Mouse (Mus musculus): ENCODE measurements at regions not wholly inside any gene's neighbourhood (a gene's known extent, or its start where the extent isn't known, plus 50 kb on each side); places are given as distances from the start of the nearest gene placed in this dataset.

DNA sequence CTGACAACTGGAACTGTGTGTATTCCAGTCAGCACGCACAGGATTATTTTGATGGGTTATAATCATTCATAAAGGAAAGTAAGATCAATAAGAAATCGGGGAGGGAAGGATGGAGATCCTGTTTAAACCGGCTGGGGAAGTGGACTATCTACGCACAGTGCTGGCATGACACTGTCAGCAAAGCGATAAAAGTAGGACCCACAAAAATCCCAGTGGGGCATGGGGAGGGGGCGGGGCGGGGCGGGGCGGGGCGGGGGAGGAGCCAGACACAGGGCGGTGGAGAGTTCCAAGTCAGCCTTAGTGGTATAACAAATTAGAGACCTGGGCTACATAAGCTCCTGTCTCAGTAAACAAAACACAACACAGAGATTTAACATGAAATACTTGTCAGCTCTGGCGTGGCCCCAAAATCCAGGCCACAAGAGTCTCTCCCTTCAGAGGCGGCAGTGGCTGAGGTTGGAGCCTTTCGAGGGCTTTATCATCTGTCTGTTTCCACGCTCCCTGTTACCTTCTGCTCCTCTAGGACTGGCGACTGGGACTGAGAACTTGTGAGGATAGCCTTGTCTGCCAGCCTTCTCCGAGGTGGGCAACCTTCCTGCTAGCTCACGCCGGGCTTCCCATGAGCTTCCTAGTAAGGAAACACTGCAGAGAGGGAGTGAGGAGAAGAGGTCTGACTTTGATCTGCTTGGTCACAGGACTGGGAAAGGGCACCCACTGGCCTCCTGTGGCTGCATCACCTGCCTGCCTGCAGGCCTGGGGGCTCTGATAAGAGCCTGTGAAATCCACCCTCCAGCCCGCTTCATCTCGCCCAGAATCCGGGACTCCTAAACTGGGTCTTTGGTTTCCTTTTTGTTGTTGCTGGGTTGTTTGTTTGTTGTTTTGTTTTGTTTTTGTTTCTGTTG, 90.3 kb upstream of the Ptpn1 start:
- Histone ChIP-seq H3K36me3 (ENCODE audit: control insufficient read depth, insufficient read depth) (no peaks in the 10 kb centered on the region), H3K79me3 (ENCODE audit: low read depth) (no peaks in the 10 kb centered on the region), H3K27me3 (ENCODE audit: control insufficient read depth, insufficient read depth, insufficient read length) (no peaks in the 10 kb centered on the region), H3ac (ENCODE audit: control insufficient read depth, insufficient read length, low read depth) (no peak overlapping the region), H3K79me2 (ENCODE audit: control insufficient read depth, insufficient read depth) (no peaks in the 10 kb centered on the region), H3K4me3 (ENCODE audit: insufficient read depth, poor library complexity, severe bottlenecking) (no peak overlapping the region)
- TF ChIP-seq MYOD1 (IDR thresholded peaks at IDR 0.05; ENCODE audit: control insufficient read depth, insufficient read length, low read depth) (no peak), MAX (IDR thresholded peaks at IDR 0.05) (no peak)

DNA sequence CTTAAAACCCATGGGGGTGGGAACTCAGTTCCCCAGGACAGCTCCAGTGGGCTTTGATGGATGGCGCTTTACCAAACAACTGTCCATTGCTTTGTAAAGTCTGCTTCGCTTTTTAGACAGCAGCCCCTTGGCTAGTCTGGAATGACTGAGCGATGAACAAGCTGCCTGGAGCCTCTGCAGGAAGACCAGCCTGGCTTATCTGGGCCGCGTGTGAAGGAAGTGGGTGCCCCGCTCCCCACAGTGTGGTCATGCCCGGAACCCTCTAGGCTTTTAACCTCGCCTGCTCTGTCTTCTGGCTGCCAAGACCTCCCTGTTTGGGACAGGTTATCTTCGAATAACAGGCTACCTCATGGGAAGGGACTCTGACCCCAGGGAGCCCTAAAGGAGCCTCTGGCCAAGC, 91.5 kb upstream of the Ptpn1 start:
- TF ChIP-seq CTCF (IDR thresholded peaks at IDR 0.05; ENCODE audit: control insufficient read depth, insufficient read depth, insufficient read length) (no peak), MYOG (IDR thresholded peaks at IDR 0.05; ENCODE audit: control insufficient read depth, extremely low read depth, insufficient read length) (no peak), FOSL1 (IDR thresholded peaks at IDR 0.05; ENCODE audit: insufficient read depth, low read length, poor library complexity, severe bottlenecking) (no peak), USF1 (IDR thresholded peaks at IDR 0.05; ENCODE audit: low read depth) (no peak), MAX (IDR thresholded peaks at IDR 0.05) (no peak), CEBPB (IDR thresholded peaks at IDR 0.05; ENCODE audit: low read depth) (no peak), MYOD1 (IDR thresholded peaks at IDR 0.05; ENCODE audit: control insufficient read depth, insufficient read length, low read depth) (no peak)
- Histone ChIP-seq H3K36me3 (ENCODE audit: control insufficient read depth, insufficient read depth) (no peaks in the 10 kb centered on the region), H3K79me3 (ENCODE audit: low read depth) (no peaks in the 10 kb centered on the region), H3K79me2 (ENCODE audit: control insufficient read depth, insufficient read depth) (no peaks in the 10 kb centered on the region), H3K27me3 (ENCODE audit: control insufficient read depth, insufficient read depth, insufficient read length) (no peaks in the 10 kb centered on the region), H3K4me3 (ENCODE audit: insufficient read depth, poor library complexity, severe bottlenecking) (no peak overlapping the region), H3ac (ENCODE audit: control insufficient read depth, insufficient read length, low read depth) (no peak overlapping the region)

DNA sequence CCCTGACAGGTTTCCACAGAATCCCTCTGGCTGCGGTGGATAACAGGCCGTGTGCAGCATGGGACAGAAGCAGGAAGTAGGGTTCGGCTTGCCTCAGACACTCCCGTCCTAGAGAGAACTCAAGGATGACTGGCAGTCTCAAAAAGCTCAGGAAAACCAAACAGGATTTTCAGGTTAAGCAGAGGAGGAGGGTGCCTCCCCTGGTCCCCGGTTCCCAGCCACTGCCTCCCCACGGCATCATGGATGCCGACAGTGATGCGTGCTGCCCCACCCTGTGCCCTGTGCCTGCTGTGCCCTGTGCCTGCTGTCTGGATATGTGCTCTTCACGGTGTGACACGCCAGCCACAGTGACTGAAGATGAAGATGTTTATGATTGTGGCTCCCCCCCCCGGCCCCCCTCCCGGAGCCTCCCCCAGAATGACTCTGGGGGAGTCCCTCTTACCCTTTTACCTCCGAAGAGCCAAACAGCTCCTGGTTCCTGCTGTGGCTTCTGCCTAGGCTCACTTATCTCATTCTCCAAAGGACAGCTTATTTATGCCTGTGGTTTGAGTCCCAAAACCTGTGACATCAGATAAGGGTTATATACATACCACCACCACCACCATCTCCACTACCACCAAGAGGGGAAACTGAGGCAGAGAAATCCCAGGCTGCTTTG, 92.4 kb upstream of the Ptpn1 start:
- no peaks in the 10 kb centered on the region for H3K36me3 ChIP-seq (ENCODE audit: control insufficient read depth, insufficient read depth)
- H3K4me3 ChIP-seq (ENCODE audit: insufficient read depth, poor library complexity, severe bottlenecking): no peak overlapping the region
- no peaks in the 10 kb centered on the region for H3K79me2 ChIP-seq (ENCODE audit: control insufficient read depth, insufficient read depth)
- no peaks in the 10 kb centered on the region for H3K79me3 ChIP-seq (ENCODE audit: low read depth)
- TF ChIP-seq CTCF (IDR thresholded peaks at IDR 0.05; ENCODE audit: control insufficient read depth, insufficient read depth, insufficient read length): no peak
- TF ChIP-seq MYOD1 (IDR thresholded peaks at IDR 0.05; ENCODE audit: control insufficient read depth, insufficient read length, low read depth): no peak
- no peak for TF ChIP-seq MAX (IDR thresholded peaks at IDR 0.05)
- no peak for TF ChIP-seq CEBPB (IDR thresholded peaks at IDR 0.05; ENCODE audit: low read depth)
- TF ChIP-seq USF1 (IDR thresholded peaks at IDR 0.05; ENCODE audit: low read depth): no peak
- no peak for TF ChIP-seq FOSL1 (IDR thresholded peaks at IDR 0.05; ENCODE audit: insufficient read depth, low read length, poor library complexity, severe bottlenecking)
- TF ChIP-seq MYOG (IDR thresholded peaks at IDR 0.05; ENCODE audit: control insufficient read depth, extremely low read depth, insufficient read length): no peak
- H3K27me3 ChIP-seq (ENCODE audit: control insufficient read depth, insufficient read depth, insufficient read length): no peaks in the 10 kb centered on the region
- no peak overlapping the region for H3ac ChIP-seq (ENCODE audit: control insufficient read depth, insufficient read length, low read depth)

DNA sequence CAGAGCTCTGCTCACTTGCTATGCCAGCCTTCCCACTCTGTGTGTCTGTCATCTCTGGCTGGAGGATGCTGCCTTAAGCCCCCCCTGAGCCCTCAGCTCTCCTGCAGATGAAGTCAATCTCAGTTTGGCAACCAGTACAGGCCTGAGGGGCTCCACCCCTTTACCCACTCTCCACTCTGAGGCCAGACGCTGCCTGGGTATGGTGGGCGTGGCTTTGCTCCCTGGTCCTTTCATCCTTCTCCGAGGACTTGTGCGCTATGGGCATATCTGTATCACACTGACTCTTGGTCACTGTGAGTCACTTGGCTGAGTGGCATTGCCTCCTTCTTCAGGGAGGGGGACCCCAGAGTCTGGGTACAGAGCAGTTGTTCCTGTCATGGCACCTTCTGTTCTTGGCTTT, 94.3 kb upstream of the Ptpn1 start:
- Histone ChIP-seq H3ac (ENCODE audit: control insufficient read depth, insufficient read length, low read depth) (no peak overlapping the region), H3K79me3 (ENCODE audit: low read depth) (no peaks in the 10 kb centered on the region), H3K79me2 (ENCODE audit: control insufficient read depth, insufficient read depth) (no peaks in the 10 kb centered on the region), H3K36me3 (ENCODE audit: control insufficient read depth, insufficient read depth) (no peaks in the 10 kb centered on the region), H3K4me3 (ENCODE audit: insufficient read depth, poor library complexity, severe bottlenecking) (no peak overlapping the region), H3K27me3 (ENCODE audit: control insufficient read depth, insufficient read depth, insufficient read length) (no peaks in the 10 kb centered on the region)
- no peak for TF ChIP-seq FOSL1 (IDR thresholded peaks at IDR 0.05; ENCODE audit: insufficient read depth, low read length, poor library complexity, severe bottlenecking)
- no peak for TF ChIP-seq MYOD1 (IDR thresholded peaks at IDR 0.05; ENCODE audit: control insufficient read depth, insufficient read length, low read depth)
- TF ChIP-seq MYOG (IDR thresholded peaks at IDR 0.05; ENCODE audit: control insufficient read depth, extremely low read depth, insufficient read length): no peak
- TF ChIP-seq USF1 (IDR thresholded peaks at IDR 0.05; ENCODE audit: low read depth): no peak

DNA sequence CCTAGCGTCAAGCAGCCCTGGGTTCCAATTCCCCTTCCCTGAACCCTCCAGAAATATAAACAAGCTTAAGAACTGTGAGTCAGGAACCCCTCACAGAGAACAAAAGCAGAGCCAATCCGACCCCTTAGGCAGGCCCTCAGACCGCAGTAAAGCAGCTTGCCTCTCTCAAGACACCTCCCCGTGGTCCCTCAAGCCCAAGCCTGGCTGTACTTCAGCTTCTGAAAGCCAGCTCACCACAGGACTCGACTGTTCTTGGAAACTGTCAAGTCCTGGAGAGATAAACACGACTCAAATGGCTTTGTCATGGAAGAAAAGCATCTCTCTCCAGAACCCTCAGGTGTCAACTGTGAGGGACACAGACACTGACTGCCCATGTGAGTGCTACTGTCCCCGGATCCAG, 95.2 kb upstream of the Ptpn1 start:
- Histone ChIP-seq H3K27me3 (ENCODE audit: control insufficient read depth, insufficient read depth, insufficient read length) (no peaks in the 10 kb centered on the region), H3K79me3 (ENCODE audit: low read depth) (no peaks in the 10 kb centered on the region), H3K79me2 (ENCODE audit: control insufficient read depth, insufficient read depth) (no peaks in the 10 kb centered on the region), H3K4me3 (ENCODE audit: insufficient read depth, poor library complexity, severe bottlenecking) (no peak overlapping the region), H3ac (ENCODE audit: control insufficient read depth, insufficient read length, low read depth) (no peak overlapping the region), H3K36me3 (ENCODE audit: control insufficient read depth, insufficient read depth) (no peaks in the 10 kb centered on the region)
- TF ChIP-seq FOSL1 (IDR thresholded peaks at IDR 0.05; ENCODE audit: insufficient read depth, low read length, poor library complexity, severe bottlenecking) (no peak), MYOD1 (IDR thresholded peaks at IDR 0.05; ENCODE audit: control insufficient read depth, insufficient read length, low read depth) (no peak), CEBPB (IDR thresholded peaks at IDR 0.05; ENCODE audit: low read depth) (no peak), MYOG (IDR thresholded peaks at IDR 0.05; ENCODE audit: control insufficient read depth, extremely low read depth, insufficient read length) (no peak), MAX (IDR thresholded peaks at IDR 0.05) (no peak), USF1 (IDR thresholded peaks at IDR 0.05; ENCODE audit: low read depth) (no peak), CTCF (IDR thresholded peaks at IDR 0.05; ENCODE audit: control insufficient read depth, insufficient read depth, insufficient read length) (no peak)

All from C2C12 (cell line).